Mouse (Mus musculus) granulocyte monocyte progenitor cell, adult 5-6 weeks (primary cell): ENCODE measurements around the gene Gm3045. TPM values are rescaled to one million over a fixed set of nuclear protein-coding genes. Genes with fewer than 3 reads are reported as not detected.

Experiments used
- ATAC-seq: replicated peaks from 2 replicates; pipeline ENCODE4 v1.8.0; 2016; ENCODE audit warnings: mild to moderate bottlenecking, moderate TSS enrichment, inconsistent platforms; ENCODE audit not compliant: poor library complexity, severe bottlenecking
- total RNA-seq, 2 experiments: library from RNA; stranded (forward) in 1 of 2; stranded (reverse) in 1 of 2; fragments of 200-712, 200-1000 nt in 1 of 2; fragments of >200 nt in 1 of 2; fragmentation: Nextera tagmentation in 1 of 2; gene quantifications; 2 replicates each; pipeline ENCODE4 v1.2.3; 2014 to 2017

Gm3045 gene
- total RNA-seq, 2 experiments from 2014 or later = not detected

GRCm38 (mm10) chr13:56478027-56478426 is 51.6 kb downstream of the Gm3045 start:
- no peak for ATAC-seq

- ATAC-seq = no peak
These were observed 55.8 kb downstream of the Gm3045 start, which contains the start of gene Il9 for GRCm38 (mm10) chr13:56482146-56482545. Gene Il9, minus strand, starts transcription at chr13:56482246.

Other genes with a start within 250 kb of the Gm3045 start
- 148 and 174 TPM in 2 replicates for gene Tifab, start 247.7 kb upstream of the Gm3045 start, total RNA-seq (2014; fragmentation: Nextera tagmentation)
- gene Tifab, start 247.7 kb upstream of the Gm3045 start, total RNA-seq (2017) = 115 and 120 TPM in 2 replicates
- gene Neurog1, start 174.4 kb upstream of the Gm3045 start, total RNA-seq (2014; fragmentation: Nextera tagmentation) = not detected in 2 replicates
- gene Neurog1, start 174.4 kb upstream of the Gm3045 start, total RNA-seq (2017) = not detected in 2 replicates
- 0.85 TPM in 1 of 2 replicates, not detected in the other for gene Cxcl14, start 130.0 kb upstream of the Gm3045 start, total RNA-seq (2014; fragmentation: Nextera tagmentation)
- gene Cxcl14, start 130.0 kb upstream of the Gm3045 start, total RNA-seq (2017) = not detected in 2 replicates
- gene Slc25a48, start 11.8 kb downstream of the Gm3045 start, total RNA-seq (2014; fragmentation: Nextera tagmentation) = not detected in 2 replicates
- gene Slc25a48, start 11.8 kb downstream of the Gm3045 start, total RNA-seq (2017) = not detected in 2 replicates
- not detected in 2 replicates for gene Il9, start 55.7 kb downstream of the Gm3045 start, total RNA-seq (2014; fragmentation: Nextera tagmentation)
- gene Il9, start 55.7 kb downstream of the Gm3045 start, total RNA-seq (2017) = not detected in 2 replicates
- 1.3 TPM in 1 of 2 replicates, not detected in the other for gene Fbxl21, start 95.9 kb downstream of the Gm3045 start, total RNA-seq (2014; fragmentation: Nextera tagmentation)
- 0.22 and 0.57 TPM in 2 replicates for gene Fbxl21, start 95.9 kb downstream of the Gm3045 start, total RNA-seq (2017)
- not detected in 2 replicates for gene Lect2, start 121.9 kb downstream of the Gm3045 start, total RNA-seq (2014; fragmentation: Nextera tagmentation)
- gene Lect2, start 121.9 kb downstream of the Gm3045 start, total RNA-seq (2017) = not detected in 2 replicates
- 10.1 and 15.3 TPM in 2 replicates for gene Tgfbi, start 182.9 kb downstream of the Gm3045 start, total RNA-seq (2014; fragmentation: Nextera tagmentation)
- 15.6 and 21.7 TPM in 2 replicates for gene Tgfbi, start 182.9 kb downstream of the Gm3045 start, total RNA-seq (2017)